Mouse (Mus musculus): ENCODE data around the gene Prss36. TPM values are rescaled to one million over a fixed set of nuclear protein-coding genes. Genes with fewer than 3 reads are reported as not detected.

Prss36 gene
- polyA plus RNA-seq, 1 experiment = 4.4 TPM

GRCm38 (mm10) chr7:127934075-127934474, 12.4 kb downstream of the Prss36 start:
- no peak for DNase-seq (ENCODE audit: low read depth in 1 of 2, low spot score in 2 of 2)
- TF ChIP-seq POLR2A (IDR thresholded peaks at IDR 0.05; ENCODE audit: low read depth, low read length) = no peak
- no peak for TF ChIP-seq CTCF (IDR thresholded peaks at IDR 0.05; ENCODE audit: extremely low read depth, insufficient read depth, insufficient read length, insufficient replicate concordance)
- H3K27ac ChIP-seq (ENCODE audit: insufficient read depth, low read length) = no peak overlapping the region
- H3K36me3 ChIP-seq (ENCODE audit: control insufficient read depth, insufficient read depth, low read length) = no peaks in the 10 kb centered on the region
- 88% methylated on average over 5 of the region's 5 CpGs for WGBS
- H3K27me3 ChIP-seq (ENCODE audit: control insufficient read depth, insufficient read depth, low read length) = no peaks in the 10 kb centered on the region
- H3K4me3 ChIP-seq (ENCODE audit: extremely low read depth, insufficient read depth, insufficient read length) = no peak overlapping the region
- H3K4me1 ChIP-seq (ENCODE audit: control insufficient read depth, insufficient read depth, insufficient read length) = peaks cover 3% of the 10 kb centered on the region; the same call in 1 of the 2 replicates

- WGBS = 79% methylated on average over 13 of the region's 13 CpGs
- Histone ChIP-seq H3K4me1 (ENCODE audit: control insufficient read depth, insufficient read depth, insufficient read length) (peaks cover 3% of the 10 kb centered on the region; the same call in 1 of the 2 replicates), H3K27me3 (ENCODE audit: control insufficient read depth, insufficient read depth, low read length) (no peaks in the 10 kb centered on the region), H3K27ac (ENCODE audit: insufficient read depth, low read length) (no peak overlapping the region), H3K36me3 (ENCODE audit: control insufficient read depth, insufficient read depth, low read length) (no peaks in the 10 kb centered on the region), H3K4me3 (ENCODE audit: extremely low read depth, insufficient read depth, insufficient read length) (no peak overlapping the region)
- DNase-seq (ENCODE audit: low read depth in 1 of 2, low spot score in 2 of 2) = no peak
- TF ChIP-seq CTCF (IDR thresholded peaks at IDR 0.05; ENCODE audit: extremely low read depth, insufficient read depth, insufficient read length, insufficient replicate concordance) = no peak
- TF ChIP-seq POLR2A (IDR thresholded peaks at IDR 0.05; ENCODE audit: low read depth, low read length) = no peak
These were observed 14.1 kb downstream of the Prss36 start for GRCm38 (mm10) chr7:127932273-127933031.

- Histone ChIP-seq H3K27ac (ENCODE audit: insufficient read depth, low read length) (no peak overlapping the region), H3K36me3 (ENCODE audit: control insufficient read depth, insufficient read depth, low read length) (peaks cover 1% of the 10 kb centered on the region; the same call in 1 of the 2 replicates), H3K27me3 (ENCODE audit: control insufficient read depth, insufficient read depth, low read length) (no peaks in the 10 kb centered on the region), H3K4me1 (ENCODE audit: control insufficient read depth, insufficient read depth, insufficient read length) (peaks cover 3% of the 10 kb centered on the region; the same call in 1 of the 2 replicates), H3K4me3 (ENCODE audit: extremely low read depth, insufficient read depth, insufficient read length) (no peak overlapping the region)
- TF ChIP-seq CTCF (IDR thresholded peaks at IDR 0.05; ENCODE audit: extremely low read depth, insufficient read depth, insufficient read length, insufficient replicate concordance) = no peak
- no peak for TF ChIP-seq POLR2A (IDR thresholded peaks at IDR 0.05; ENCODE audit: low read depth, low read length)
- WGBS = 57% methylated on average over 13 of the region's 13 CpGs
- no peak for DNase-seq (ENCODE audit: low read depth in 1 of 2, low spot score in 2 of 2)
These were observed 15.0 kb downstream of the Prss36 start for GRCm38 (mm10) chr7:127931351-127932135.

GRCm38 (mm10) chr7:127930636-127931035, 15.9 kb downstream of the Prss36 start:
- Histone ChIP-seq H3K27ac (ENCODE audit: insufficient read depth, low read length) (no peak overlapping the region), H3K27me3 (ENCODE audit: control insufficient read depth, insufficient read depth, low read length) (no peaks in the 10 kb centered on the region), H3K36me3 (ENCODE audit: control insufficient read depth, insufficient read depth, low read length) (peaks cover 7% of the 10 kb centered on the region; the same call in 1 of the 2 replicates), H3K4me3 (ENCODE audit: extremely low read depth, insufficient read depth, insufficient read length) (no peak overlapping the region), H3K4me1 (ENCODE audit: control insufficient read depth, insufficient read depth, insufficient read length) (no peaks in the 10 kb centered on the region)
- no peak for TF ChIP-seq POLR2A (IDR thresholded peaks at IDR 0.05; ENCODE audit: low read depth, low read length)
- TF ChIP-seq CTCF (IDR thresholded peaks at IDR 0.05; ENCODE audit: extremely low read depth, insufficient read depth, insufficient read length, insufficient replicate concordance) = no peak
- no peak for DNase-seq (ENCODE audit: low read depth in 1 of 2, low spot score in 2 of 2)
- 82% methylated on average over 5 of the region's 5 CpGs for WGBS

- no peak for DNase-seq (ENCODE audit: low read depth in 1 of 2, low spot score in 2 of 2)
- Histone ChIP-seq H3K36me3 (ENCODE audit: control insufficient read depth, insufficient read depth, low read length) (peaks cover 10% of the 10 kb centered on the region; the same call in 1 of the 2 replicates), H3K4me3 (ENCODE audit: extremely low read depth, insufficient read depth, insufficient read length) (no peak within 1 kb of the TSS), H3K27me3 (ENCODE audit: control insufficient read depth, insufficient read depth, low read length) (no peaks in the 10 kb centered on the region), H3K4me1 (ENCODE audit: control insufficient read depth, insufficient read depth, insufficient read length) (no peaks in the 10 kb centered on the region), H3K27ac (ENCODE audit: insufficient read depth, low read length) (no peak within 1 kb of the TSS)
- WGBS = 80% methylated on average over 6 of the region's 6 CpGs
- TF ChIP-seq POLR2A (IDR thresholded peaks at IDR 0.05; ENCODE audit: low read depth, low read length) (no peak), CTCF (IDR thresholded peaks at IDR 0.05; ENCODE audit: extremely low read depth, insufficient read depth, insufficient read length, insufficient replicate concordance) (no peak)
These were observed 16.6 kb downstream of the Prss36 start, which contains the start of gene Prss8 for GRCm38 (mm10) chr7:127929923-127930322. TSS of gene Prss8 (minus strand) at chr7:127930104.

GRCm38 (mm10) chr7:127928596-127928995, 17.9 kb downstream of the Prss36 start:
- no peak overlapping the region for H3K27ac ChIP-seq (ENCODE audit: insufficient read depth, low read length)

More at GRCm38 (mm10) chr7:127928596-127928995, 17.9 kb downstream of the Prss36 start:
- no peak for TF ChIP-seq POLR2A (IDR thresholded peaks at IDR 0.05; ENCODE audit: low read depth, low read length)
- no peak for TF ChIP-seq CTCF (IDR thresholded peaks at IDR 0.05; ENCODE audit: extremely low read depth, insufficient read depth, insufficient read length, insufficient replicate concordance)
- 91% methylated on average over 5 of the region's 5 CpGs for WGBS
- Histone ChIP-seq H3K4me3 (ENCODE audit: extremely low read depth, insufficient read depth, insufficient read length) (no peak overlapping the region), H3K36me3 (ENCODE audit: control insufficient read depth, insufficient read depth, low read length) (peaks cover 13% of the 10 kb centered on the region; the same call in 1 of the 2 replicates), H3K27me3 (ENCODE audit: control insufficient read depth, insufficient read depth, low read length) (no peaks in the 10 kb centered on the region), H3K4me1 (ENCODE audit: control insufficient read depth, insufficient read depth, insufficient read length) (no peaks in the 10 kb centered on the region)
- DNase-seq (ENCODE audit: low read depth in 1 of 2, low spot score in 2 of 2) = no peak

All from spleen, adult 2 months (tissue).